Mouse (Mus musculus): Measurements from ENCODE around the gene Kansl1. TPM values are rescaled to one million over a fixed set of nuclear protein-coding genes. Genes with fewer than 3 reads are reported as not detected.
"Not testable (repeated sequence)": the region's sequence is repeated elsewhere in the genome, so short reads cannot be mapped to it uniquely, and the experiment has no call there.

Gene Kansl1
- polyA plus RNA-seq, 1 experiment from 2014 or later = 9.4 TPM

DNA sequence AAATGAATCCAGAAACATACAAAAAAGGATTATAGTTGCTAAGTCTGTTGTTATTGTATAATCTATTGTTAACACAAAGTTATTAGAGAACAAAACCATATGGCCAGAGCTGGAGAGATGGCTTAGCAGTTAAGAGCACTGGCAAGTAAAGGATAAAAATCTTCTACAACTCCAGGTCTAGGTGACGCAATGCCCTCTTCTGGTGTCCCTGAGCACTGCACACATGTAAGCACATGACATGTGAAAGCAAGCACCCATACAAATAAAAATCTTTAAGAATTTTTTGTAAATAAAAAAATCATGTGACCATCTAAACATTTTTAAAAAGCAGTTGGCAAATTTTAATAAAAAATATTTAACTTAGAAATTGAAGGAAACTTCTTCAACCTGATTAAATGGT, 17.4 kb downstream of the Kansl1 start:
- no peak for ATAC-seq
- Histone ChIP-seq H3K4me1 (peaks cover 28% of the 10 kb centered on the region), H3K4me2 (no peak overlapping the region), H3K4me3 (no peak overlapping the region), H3K9me3 (replicated peaks) (no peaks in the 10 kb centered on the region), H3K36me3 (no peaks in the 10 kb centered on the region), H3K27me3 (replicated peaks) (no peaks in the 10 kb centered on the region), H3K27ac (no peak overlapping the region), H3K9ac (no peak overlapping the region)
- 82% methylated on average over 1 of the region's 1 CpGs for WGBS (ENCODE audit: insufficient replicate concordance)

DNA sequence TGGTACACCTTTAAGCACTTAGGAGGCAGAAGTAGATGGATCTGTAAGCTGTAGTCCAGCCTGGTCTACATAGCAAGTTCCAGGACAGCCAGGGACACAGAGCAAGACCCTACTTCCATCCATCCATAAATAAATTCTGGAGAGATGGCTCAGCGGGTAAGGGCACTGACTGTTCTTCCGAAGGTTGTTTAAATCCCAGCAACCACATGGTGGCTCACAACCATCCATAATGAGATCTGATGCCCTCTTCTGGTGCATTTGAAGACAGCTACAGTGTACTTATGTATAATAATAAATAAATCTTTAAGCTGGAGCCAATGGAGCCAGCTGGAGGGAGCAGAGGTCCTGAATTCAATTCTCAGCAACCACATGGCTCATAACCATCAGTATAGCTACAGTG, 20.2 kb downstream of the Kansl1 start:
- H3K9me3 ChIP-seq (replicated peaks); H3K27me3 ChIP-seq (replicated peaks); H3K9ac ChIP-seq; H3K27ac ChIP-seq; H3K4me3 ChIP-seq; H3K36me3 ChIP-seq; H3K4me2 ChIP-seq: not testable (repeated sequence)
- WGBS (ENCODE audit: insufficient replicate concordance) = 60% methylated on average over 2 of the region's 2 CpGs
- peaks cover 45% of the 10 kb centered on the region for H3K4me1 ChIP-seq
- ATAC-seq = 0 out of 2 replicates have a peak, but pooled peaks have one; percentile 11

DNA sequence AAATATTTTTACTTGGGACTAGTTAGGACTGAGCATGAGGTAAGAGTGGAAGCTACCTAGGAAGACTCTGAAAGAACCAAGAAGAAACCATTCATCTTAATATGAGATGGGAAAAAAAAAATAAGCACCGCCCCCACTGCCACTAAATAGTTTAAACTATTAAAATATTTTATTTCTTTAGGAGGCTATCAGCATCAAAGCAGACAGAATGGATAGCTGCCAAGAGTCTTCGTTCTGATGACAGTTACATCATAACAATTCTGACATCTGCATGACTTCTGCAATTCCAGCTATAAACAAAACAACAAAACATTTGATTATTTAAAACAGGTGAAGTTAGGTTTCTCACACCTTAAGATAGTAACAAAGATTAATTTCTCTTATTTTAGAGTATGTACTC, 23.1 kb downstream of the Kansl1 start:
- no peak overlapping the region for H3K9ac ChIP-seq
- no peaks in the 10 kb centered on the region for H3K36me3 ChIP-seq
- no peaks in the 10 kb centered on the region for H3K27me3 ChIP-seq (replicated peaks)
- no peak overlapping the region for H3K27ac ChIP-seq
- H3K4me2 ChIP-seq = no peak overlapping the region
- 84% methylated on average over 2 of the region's 2 CpGs for WGBS (ENCODE audit: insufficient replicate concordance)
- H3K4me1 ChIP-seq = peaks cover 36% of the 10 kb centered on the region
- ATAC-seq = no peak
- H3K9me3 ChIP-seq (replicated peaks) = no peaks in the 10 kb centered on the region
- H3K4me3 ChIP-seq = no peak overlapping the region

DNA sequence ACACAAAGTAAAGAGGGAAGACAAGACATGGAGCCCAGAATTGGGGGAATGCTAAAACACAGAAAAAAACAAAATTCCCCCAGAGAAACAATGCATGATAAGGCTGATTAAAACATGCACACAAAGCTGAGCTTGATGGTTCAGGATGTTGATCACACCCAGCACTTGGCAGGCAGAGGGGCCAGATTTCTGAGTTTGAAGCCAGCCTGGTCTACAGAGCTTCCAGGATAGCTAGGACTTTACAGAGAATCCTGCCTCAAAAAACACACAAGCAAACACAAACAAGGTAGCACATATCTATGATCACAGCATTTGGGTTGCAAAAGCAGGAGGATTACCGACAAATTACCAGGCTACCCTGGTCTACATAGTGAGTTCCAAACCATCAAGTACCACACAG, 23.6 kb downstream of the Kansl1 start:
- 81% methylated on average over 1 of the region's 1 CpGs for WGBS (ENCODE audit: insufficient replicate concordance)
- H3K9ac ChIP-seq = no peak overlapping the region
- H3K9me3 ChIP-seq (replicated peaks) = no peaks in the 10 kb centered on the region
- H3K4me1 ChIP-seq = peaks cover 36% of the 10 kb centered on the region
- H3K36me3 ChIP-seq = no peaks in the 10 kb centered on the region
- H3K4me3 ChIP-seq = no peak overlapping the region
- no peak overlapping the region for H3K27ac ChIP-seq
- no peaks in the 10 kb centered on the region for H3K27me3 ChIP-seq (replicated peaks)
- no peak for ATAC-seq
- H3K4me2 ChIP-seq = no peak overlapping the region

DNA sequence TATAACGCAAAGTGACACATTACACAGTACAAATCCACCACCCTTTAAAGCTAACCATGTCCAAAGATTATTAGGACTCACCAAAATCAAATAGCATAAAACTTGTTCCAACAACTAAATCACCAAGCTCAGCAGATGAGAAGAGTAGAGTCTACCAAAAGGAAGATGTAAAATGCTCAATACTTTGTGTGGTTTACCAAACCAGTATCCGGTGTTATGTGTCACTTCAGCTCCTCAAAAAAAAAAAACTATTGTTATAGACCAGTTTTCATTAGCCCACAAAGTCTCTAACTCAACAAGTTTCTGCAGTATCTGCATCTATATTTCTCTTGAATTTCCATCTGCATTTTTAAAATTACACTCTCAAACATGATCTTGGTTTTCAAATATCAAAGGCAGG, 25.3 kb downstream of the Kansl1 start:
- Histone ChIP-seq H3K27ac (peak overlapping the region; percentile 100), H3K36me3 (no peaks in the 10 kb centered on the region), H3K4me3 (peak overlapping the region; percentile 93), H3K4me1 (peaks cover 50% of the 10 kb centered on the region), H3K9ac (peak overlapping the region; percentile 99), H3K9me3 (replicated peaks) (no peaks in the 10 kb centered on the region), H3K4me2 (peak overlapping the region; percentile 81), H3K27me3 (replicated peaks) (no peaks in the 10 kb centered on the region)
- no peak for ATAC-seq
- WGBS (ENCODE audit: insufficient replicate concordance) = 24% methylated on average over 2 of the region's 2 CpGs

DNA sequence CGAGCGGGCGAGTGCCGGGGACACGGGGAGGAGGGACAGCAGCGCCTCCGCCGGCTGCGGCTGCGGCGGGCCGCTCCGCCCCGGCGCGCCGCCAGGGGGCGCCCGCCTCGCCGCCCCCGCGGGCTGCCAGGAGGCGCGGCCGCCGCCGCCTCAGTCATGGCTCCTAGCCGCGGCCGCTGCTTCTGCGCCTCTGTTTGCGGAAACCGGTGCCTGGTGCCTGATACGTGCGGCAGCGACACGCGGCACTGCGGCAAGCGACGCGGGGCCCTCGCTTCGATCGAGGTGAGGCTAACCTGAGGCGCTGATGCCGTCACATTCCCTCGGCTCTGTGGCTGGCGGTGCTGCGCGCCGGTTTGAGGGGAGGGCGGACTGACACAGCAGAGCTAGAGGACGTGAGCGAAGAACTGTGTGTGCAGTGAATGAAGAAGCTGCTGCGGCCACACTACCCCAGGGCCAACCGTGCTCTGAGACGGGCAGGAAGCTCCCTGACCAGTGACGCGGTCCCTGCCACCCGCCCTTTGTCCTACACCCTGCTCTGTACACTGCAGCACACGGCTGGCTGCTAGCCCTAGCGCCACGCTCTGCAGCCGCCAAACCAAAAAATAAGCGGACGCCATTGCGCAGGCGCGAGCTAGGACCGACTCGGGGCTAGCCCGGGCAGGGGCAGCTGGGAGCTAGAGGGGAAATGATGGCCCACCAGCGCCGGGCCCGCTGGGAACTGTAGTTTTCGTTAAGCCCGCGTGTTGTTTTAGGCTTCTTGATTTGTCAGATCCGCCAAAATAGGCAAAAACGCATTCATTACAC, 26.1 kb downstream of the Kansl1 start:
- Histone ChIP-seq H3K36me3 (no peaks in the 10 kb centered on the region), H3K4me2 (peak overlapping the region; percentile 81), H3K4me3 (peak overlapping the region; percentile 93), H3K9ac (peak overlapping the region; percentile 99), H3K27me3 (replicated peaks) (no peaks in the 10 kb centered on the region), H3K27ac (peak overlapping the region; percentile 100), H3K4me1 (peaks cover 51% of the 10 kb centered on the region), H3K9me3 (replicated peaks) (no peaks in the 10 kb centered on the region)
- ATAC-seq = peak; percentile 90
- under 1% methylated on average over 82 of the region's 82 CpGs for WGBS (ENCODE audit: insufficient replicate concordance)

DNA sequence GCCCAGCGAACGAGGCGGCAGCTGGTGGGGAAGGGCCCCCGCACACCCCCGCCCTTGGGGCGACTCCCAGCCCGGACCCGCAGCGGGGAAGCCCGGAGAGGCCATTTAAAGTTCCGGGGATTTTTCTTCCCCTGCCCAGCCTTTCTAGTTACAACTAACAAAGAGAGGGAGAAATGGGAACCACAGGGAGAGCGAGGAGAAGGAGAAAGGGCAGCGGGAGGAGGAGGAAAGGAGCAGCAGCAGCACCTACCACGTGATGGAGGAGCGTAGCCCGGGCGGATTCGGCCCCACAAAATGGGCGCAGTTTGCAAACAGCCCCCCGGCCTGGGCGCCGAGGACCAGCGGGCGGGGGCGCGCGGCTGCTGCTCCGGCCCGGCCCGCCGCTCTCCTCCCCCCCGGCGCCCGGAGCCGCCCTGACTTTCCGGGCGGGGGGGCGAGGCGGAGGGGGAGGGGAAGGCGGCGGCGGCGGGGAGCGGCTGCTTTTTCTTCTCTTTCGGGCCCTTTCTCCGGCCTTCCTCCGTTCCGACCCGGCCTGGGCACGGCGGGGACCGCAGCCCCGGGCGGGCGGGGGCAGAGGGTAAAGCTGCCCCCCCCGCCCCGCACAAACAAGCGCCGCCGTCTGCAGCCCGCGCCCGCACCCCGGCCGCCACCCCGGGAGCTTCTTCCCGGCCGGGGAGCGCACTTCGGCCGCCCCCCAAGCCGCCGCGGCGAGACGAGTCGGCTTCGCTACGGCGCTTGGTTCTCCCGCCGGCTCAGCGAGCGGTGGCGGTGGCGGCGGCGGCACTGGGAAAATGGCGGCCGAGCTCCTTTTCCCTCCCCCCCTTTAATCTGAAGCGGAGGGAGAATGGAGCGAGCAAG, 27.0 kb downstream of the Kansl1 start:
- Histone ChIP-seq H3K27ac (peak overlapping the region; percentile 100), H3K4me1 (peaks cover 51% of the 10 kb centered on the region), H3K9ac (peak overlapping the region; percentile 99), H3K9me3 (replicated peaks) (no peaks in the 10 kb centered on the region), H3K27me3 (replicated peaks) (no peaks in the 10 kb centered on the region), H3K36me3 (no peaks in the 10 kb centered on the region), H3K4me2 (peak overlapping the region; percentile 81), H3K4me3 (peak overlapping the region; percentile 93)
- WGBS (ENCODE audit: insufficient replicate concordance) = under 1% methylated on average over 54 of the region's 92 CpGs
- ATAC-seq = peak; percentile 49

DNA sequence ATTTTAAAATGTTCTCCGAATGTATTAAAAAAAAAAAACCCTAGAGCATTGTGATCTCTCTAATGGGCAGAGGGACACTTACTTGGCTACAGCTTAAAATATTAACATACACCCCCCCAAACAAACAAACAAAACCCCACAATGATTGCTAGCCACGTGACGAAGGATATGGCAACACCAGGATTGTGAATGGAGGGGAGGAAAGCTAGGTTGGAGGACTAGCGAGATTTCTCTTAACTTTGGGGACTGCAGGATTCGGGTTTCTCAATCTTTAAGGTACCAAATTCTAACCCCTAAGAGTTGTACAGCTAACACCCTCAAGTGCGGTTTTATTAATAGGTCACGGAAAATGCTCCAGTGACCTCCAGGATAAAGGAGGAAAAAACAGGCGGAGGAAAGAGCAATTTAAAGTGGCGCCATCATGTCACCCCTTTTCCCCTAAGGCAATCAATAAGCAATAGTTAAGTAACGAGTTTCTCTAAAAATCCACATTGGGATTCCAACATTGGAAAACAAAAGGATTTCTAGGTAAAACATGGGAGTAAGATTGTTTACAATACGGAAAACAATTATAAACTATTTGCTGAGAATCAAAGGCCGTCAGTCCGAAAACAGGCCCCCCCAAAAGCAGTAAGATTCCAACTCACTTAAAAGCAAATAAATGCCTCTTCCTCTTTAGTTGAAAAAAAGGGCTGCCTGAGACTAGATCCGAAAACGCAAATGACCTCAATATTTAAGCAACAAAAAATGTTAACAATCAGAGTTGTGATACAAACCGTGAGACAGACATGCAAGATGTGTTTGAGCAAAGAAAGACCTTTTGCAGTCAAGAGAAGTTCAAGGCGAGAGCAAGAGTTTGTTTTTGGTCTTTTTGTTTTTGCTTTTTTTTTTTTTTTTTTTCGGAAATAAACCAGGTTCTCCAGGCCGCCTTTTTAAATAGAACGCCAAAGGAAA, 27.9 kb downstream of the Kansl1 start:
- Histone ChIP-seq H3K9me3 (replicated peaks) (no peaks in the 10 kb centered on the region), H3K4me2 (peak overlapping the region; percentile 81), H3K9ac (peak overlapping the region; percentile 99), H3K4me3 (peak overlapping the region; percentile 93), H3K36me3 (no peaks in the 10 kb centered on the region), H3K27me3 (replicated peaks) (no peaks in the 10 kb centered on the region), H3K27ac (peak overlapping the region; percentile 100), H3K4me1 (peaks cover 54% of the 10 kb centered on the region)
- no peak for ATAC-seq
- WGBS (ENCODE audit: insufficient replicate concordance) = under 1% methylated on average over 20 of the region's 20 CpGs

DNA sequence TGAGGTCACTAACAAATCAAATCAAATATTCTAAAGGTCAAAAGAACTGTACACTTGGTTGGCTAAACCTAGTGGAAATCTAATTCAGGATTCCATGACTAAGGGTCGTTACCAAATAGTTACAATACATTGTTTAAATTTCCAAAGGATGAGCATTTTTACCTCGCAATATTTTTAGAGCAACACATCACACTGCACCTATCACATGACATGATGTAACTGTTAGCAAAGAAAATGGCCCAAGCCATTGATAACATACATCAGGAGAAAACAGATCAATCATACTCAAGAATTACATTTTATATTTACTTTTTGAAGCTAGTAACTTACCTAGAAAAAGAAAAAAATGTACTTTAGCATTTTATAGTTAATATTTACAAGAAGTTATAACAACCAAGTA, 29.0 kb downstream of the Kansl1 start:
- Histone ChIP-seq H3K9me3 (replicated peaks) (no peaks in the 10 kb centered on the region), H3K36me3 (no peaks in the 10 kb centered on the region), H3K9ac (no peak overlapping the region), H3K27me3 (replicated peaks) (no peaks in the 10 kb centered on the region), H3K4me3 (peak overlapping the region; percentile 25; the same call in 1 of the 2 replicates), H3K4me1 (peaks cover 59% of the 10 kb centered on the region), H3K27ac (no peak overlapping the region), H3K4me2 (peak overlapping the region; percentile 81)
- no peak for ATAC-seq
- whole genome bisulfite sequencing (ENCODE audit: insufficient replicate concordance) = 45% methylated on average over 2 of the region's 2 CpGs

DNA sequence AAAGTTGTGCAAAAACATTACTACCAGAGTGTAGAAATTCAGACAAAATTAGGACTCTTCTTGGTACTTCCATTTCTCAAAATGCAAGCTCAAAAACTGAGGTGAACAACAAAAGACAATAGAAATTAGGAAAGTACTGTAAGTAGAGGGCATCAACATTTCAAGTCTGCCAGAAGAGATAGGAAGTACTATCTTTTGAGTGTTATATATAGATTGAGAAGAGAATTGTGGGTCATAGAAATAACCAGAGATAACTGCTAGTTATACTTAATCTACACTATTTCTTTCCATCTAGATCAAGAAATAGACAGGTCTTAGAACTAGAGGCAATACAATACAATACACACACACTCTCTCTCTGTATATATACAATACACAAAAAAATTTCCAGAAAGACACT, 30.2 kb downstream of the Kansl1 start:
- peak overlapping the region; percentile 72 for H3K27ac ChIP-seq

DNA sequence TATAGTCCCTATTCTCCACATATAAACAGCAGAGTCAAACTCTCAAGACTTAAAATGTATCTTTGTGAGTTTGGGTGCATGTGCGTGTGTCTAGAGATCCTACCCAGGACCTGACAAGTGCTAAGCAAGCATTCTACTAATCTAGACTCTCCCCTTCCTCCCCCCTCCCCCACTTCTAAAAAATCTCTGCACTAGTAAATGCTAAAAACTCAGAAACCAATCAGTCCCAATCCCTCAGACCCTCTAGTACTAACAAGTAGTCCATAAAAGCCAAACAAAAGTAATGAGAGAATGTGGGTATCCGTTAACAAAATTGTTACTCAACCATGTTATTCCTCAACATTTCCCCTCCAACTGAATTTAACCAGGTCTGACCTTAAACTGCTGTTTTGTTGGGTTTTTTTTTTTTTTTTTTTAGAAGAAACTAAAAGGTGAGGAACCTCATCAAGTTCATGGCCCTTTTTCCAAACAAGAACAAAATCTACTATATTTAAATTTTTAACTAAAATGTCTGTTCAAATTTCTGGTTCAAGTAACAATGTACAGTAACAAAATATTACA, 32.2 kb downstream of the Kansl1 start:
- no peak overlapping the region for H3K4me3 ChIP-seq
- 53% methylated on average over 2 of the region's 2 CpGs for WGBS (ENCODE audit: insufficient replicate concordance)
- no peak for ATAC-seq
- no peaks in the 10 kb centered on the region for H3K27me3 ChIP-seq (replicated peaks)
- H3K9ac ChIP-seq = no peak overlapping the region
- H3K9me3 ChIP-seq (replicated peaks) = no peaks in the 10 kb centered on the region
- H3K36me3 ChIP-seq = no peaks in the 10 kb centered on the region
- peaks cover 69% of the 10 kb centered on the region for H3K4me1 ChIP-seq
- peak overlapping the region; percentile 36 for H3K4me2 ChIP-seq
- 0 out of 2 replicates have a peak overlapping the region, but pooled peaks have one; percentile 51 for H3K27ac ChIP-seq

More for the DNA sequence above, 30.2 kb downstream of the Kansl1 start:
- H3K4me2 ChIP-seq = peak overlapping the region; percentile 81
- no peak for ATAC-seq
- H3K27me3 ChIP-seq (replicated peaks) = no peaks in the 10 kb centered on the region
- peak overlapping the region; percentile 22 for H3K4me3 ChIP-seq
- H3K36me3 ChIP-seq = no peaks in the 10 kb centered on the region
- peaks cover 57% of the 10 kb centered on the region for H3K4me1 ChIP-seq
- no peaks in the 10 kb centered on the region for H3K9me3 ChIP-seq (replicated peaks)
- peak overlapping the region; percentile 31; the same call in 1 of the 2 replicates for H3K9ac ChIP-seq
